Mouse (Mus musculus) olfactory bulb, adult 2 months (tissue): ENCODE measurements around the gene Nol11.

ENCODE experiments used
- CTCF ChIP-seq: fragments of 200-500 bp; IDR thresholded peaks from 2 replicates; pipeline ENCODE4 v1.5.1; 2012; ENCODE audit warnings: low read depth, mild to moderate bottlenecking, low read length, moderate library complexity; ENCODE audit not compliant: insufficient read depth
- POLR2A ChIP-seq: fragments of 200-500 bp; IDR thresholded peaks from 2 replicates; pipeline ENCODE4 v1.6.1; 2012; ENCODE audit warnings: mild to moderate bottlenecking, low read depth, low read length, moderate library complexity; ENCODE audit not compliant: insufficient read depth

DNA sequence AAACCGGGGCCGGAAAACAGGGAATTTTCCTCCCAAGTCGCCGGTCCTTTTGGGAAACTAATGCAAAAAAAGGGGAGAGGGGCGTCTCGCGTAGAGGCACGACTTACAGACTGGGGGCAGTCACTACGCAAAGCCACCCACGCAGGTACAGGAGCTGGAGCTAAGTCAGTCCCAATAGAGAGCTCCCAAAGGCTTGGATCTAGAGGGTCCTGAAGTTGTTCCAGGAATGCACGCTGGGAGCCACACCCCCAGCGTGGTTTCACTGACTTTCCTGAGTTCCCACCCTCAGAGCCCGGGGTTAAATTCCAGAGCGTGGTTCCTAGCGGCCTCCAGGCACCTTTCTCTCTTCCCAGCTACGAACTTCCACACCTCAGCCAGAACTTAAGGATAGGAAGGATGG lies 56.8 kb downstream of the Nol11 start:
- no peak for TF ChIP-seq CTCF
- TF ChIP-seq POLR2A, result no peak
